Mouse (Mus musculus): ENCODE data around the gene Olfr483. TPM values are rescaled to one million over a fixed set of nuclear protein-coding genes. Genes with fewer than 3 reads are reported as not detected.

The Olfr483 gene
- polyA plus RNA-seq (2014; fragmentation: Nextera tagmentation; extraction: Ambion mirVana), result not detected in 2 replicates

DNA sequence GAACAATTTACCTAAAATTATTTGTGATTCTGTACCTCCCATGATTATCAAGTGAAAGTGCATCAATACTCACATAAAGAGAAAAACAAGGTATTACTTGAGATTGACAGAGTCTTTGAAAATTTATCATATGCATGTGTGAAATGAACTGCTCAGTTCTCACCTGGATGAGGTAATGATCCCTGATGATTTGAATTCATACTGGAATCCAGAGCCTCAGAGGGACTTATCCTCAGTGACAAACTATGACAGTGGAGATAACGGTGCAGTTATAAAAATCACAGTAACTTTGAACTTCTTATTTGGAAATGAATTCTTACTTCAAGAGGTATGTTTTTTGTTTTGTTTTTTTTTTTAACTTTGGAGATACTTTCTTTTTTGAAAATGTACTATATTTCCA is at the start of gene Olfr483:
Olfr483 (plus strand) TSS at position 301 of the 400 bp plus-strand sequence.
- 80% methylated on average over 1 of the region's 1 CpGs for WGBS
- Histone ChIP-seq H3K9me3 (ENCODE audit: low read depth, low read length) (no peaks in the 10 kb centered on the region), H3K4me3 (ENCODE audit: low read depth, low read length) (no peak within 1 kb of the TSS), H3K36me3 (ENCODE audit: insufficient read depth) (no peaks in the 10 kb centered on the region), H3K4me2 (no peak within 1 kb of the TSS), H3K9ac (no peak within 1 kb of the TSS), H3K4me1 (ENCODE audit: insufficient read depth) (no peaks in the 10 kb centered on the region), H3K27me3 (ENCODE audit: insufficient read depth, low read length) (no peaks in the 10 kb centered on the region), H3K27ac (ENCODE audit: low read depth) (no peak within 1 kb of the TSS)
- DNase-seq, result no peak
- no peak for TF ChIP-seq CTCF (IDR thresholded peaks at IDR 0.05; ENCODE audit: low read depth)
- no peak for ATAC-seq (ENCODE audit: insufficient read depth)

- Histone ChIP-seq H3K9me3 (ENCODE audit: low read depth, low read length) (no peaks in the 10 kb centered on the region), H3K27me3 (ENCODE audit: insufficient read depth, low read length) (no peaks in the 10 kb centered on the region), H3K27ac (ENCODE audit: low read depth) (no peak within 1 kb of the TSS), H3K4me3 (ENCODE audit: low read depth, low read length) (no peak within 1 kb of the TSS), H3K36me3 (ENCODE audit: insufficient read depth) (no peaks in the 10 kb centered on the region), H3K4me2 (no peak within 1 kb of the TSS), H3K9ac (no peak within 1 kb of the TSS), H3K4me1 (ENCODE audit: insufficient read depth) (no peaks in the 10 kb centered on the region)
- DNase-seq (no peak), ATAC-seq (ENCODE audit: insufficient read depth) (no peak)
- 73% methylated on average over 1 of the region's 1 CpGs for WGBS
- TF ChIP-seq CTCF (IDR thresholded peaks at IDR 0.05; ENCODE audit: low read depth), result no peak
Observed at GRCm38 (mm10) chr7:108067246-108067645, 33.4 kb upstream of the Olfr483 start, which contains the start of gene Olfr480. TSS of gene Olfr480 (minus strand) at chr7:108067346.

DNA sequence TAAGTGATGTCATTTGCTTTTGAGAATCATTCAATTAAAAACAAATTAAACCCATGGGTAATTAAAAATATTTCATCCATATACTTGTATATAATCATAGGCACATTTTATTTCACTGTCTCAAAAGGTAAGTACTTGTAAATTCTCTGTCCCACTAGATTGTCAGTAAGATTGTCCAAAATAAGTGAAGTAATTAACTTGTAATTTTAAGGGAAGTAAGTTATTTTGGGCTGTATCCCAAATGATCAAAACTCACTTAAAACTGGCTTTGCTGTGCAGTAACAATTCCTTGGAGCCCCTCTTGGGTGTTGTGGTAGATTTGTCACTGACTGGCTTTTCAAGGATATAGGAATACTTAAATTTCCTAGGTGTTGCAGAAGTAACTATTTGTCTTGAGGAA is 21.1 kb upstream of the Olfr483 start, which contains the start of gene Olfr481:
Olfr481 (plus strand) TSS at position 301 of the 400 bp plus-strand sequence.
- Histone ChIP-seq H3K27ac (ENCODE audit: low read depth) (no peak within 1 kb of the TSS), H3K9ac (no peak within 1 kb of the TSS), H3K27me3 (ENCODE audit: insufficient read depth, low read length) (no peaks in the 10 kb centered on the region), H3K36me3 (ENCODE audit: insufficient read depth) (no peaks in the 10 kb centered on the region), H3K9me3 (ENCODE audit: low read depth, low read length) (no peaks in the 10 kb centered on the region; the same call in 1 of the 2 replicates), H3K4me1 (ENCODE audit: insufficient read depth) (no peaks in the 10 kb centered on the region), H3K4me3 (ENCODE audit: low read depth, low read length) (no peak within 1 kb of the TSS), H3K4me2 (no peak within 1 kb of the TSS)
- TF ChIP-seq CTCF (IDR thresholded peaks at IDR 0.05; ENCODE audit: low read depth), result no peak
- ATAC-seq (ENCODE audit: insufficient read depth), result no peak
- no peak for DNase-seq

DNA sequence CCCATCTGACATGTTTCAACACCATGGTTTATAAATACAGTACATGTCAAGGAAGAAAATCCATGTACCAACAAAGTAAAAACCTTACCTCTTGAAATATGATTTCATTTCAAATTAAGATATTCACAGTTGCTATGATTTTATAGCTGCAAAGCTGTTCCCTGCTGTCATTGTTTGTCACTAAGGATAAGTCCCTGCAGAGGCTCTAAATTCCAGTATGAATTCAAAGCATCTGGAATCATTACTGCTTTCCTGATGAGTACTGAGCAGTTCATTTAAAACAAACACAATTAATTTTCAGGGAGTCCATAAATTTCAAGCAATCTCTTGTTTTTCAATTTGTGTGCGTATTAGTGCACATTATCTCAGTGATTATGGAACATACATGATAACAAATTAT is 3.2 kb upstream of the Olfr483 start, which contains the start of gene Olfr482:
Olfr482 (minus strand) TSS at position 101 of the 400 bp plus-strand sequence.
- ATAC-seq (ENCODE audit: insufficient read depth), result no peak
- WGBS, result 77% methylated on average over 1 of the region's 1 CpGs
- no peak within 1 kb of the TSS for H3K27ac ChIP-seq (ENCODE audit: low read depth)

DNA sequence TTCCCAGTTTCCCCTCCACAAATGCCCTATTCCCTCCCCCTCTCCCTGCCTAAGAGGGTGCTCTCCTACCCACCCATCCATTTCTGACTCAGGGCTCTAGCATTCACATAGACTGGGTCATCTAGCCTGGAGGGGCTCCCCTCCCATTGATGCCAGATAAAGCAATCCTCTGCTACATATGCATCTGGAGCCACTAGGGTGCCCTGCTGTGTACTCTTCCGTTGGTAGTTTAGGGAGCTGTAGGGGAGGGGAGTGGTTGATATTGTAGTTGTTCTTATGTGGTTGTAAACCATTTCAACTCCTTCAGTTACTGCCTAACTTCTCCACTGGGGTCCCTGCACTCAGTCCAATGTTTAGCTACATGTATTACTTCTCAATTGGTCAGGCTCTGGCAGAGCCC is 20.0 kb downstream of the Olfr483 start:
- no peak overlapping the region for H3K9ac ChIP-seq
- H3K36me3 ChIP-seq (ENCODE audit: insufficient read depth), result no peaks in the 10 kb centered on the region
- 7% methylated on average over 1 of the region's 1 CpGs for WGBS
- no peak overlapping the region for H3K27ac ChIP-seq (ENCODE audit: low read depth)
- H3K9me3 ChIP-seq (ENCODE audit: low read depth, low read length), result no peaks in the 10 kb centered on the region
- H3K4me3 ChIP-seq (ENCODE audit: low read depth, low read length), result no peak overlapping the region
- DNase-seq (no peak), ATAC-seq (ENCODE audit: insufficient read depth) (no peak)
- no peak overlapping the region for H3K4me2 ChIP-seq
- TF ChIP-seq CTCF (IDR thresholded peaks at IDR 0.05; ENCODE audit: low read depth), result no peak
- H3K27me3 ChIP-seq (ENCODE audit: insufficient read depth, low read length), result no peaks in the 10 kb centered on the region
- H3K4me1 ChIP-seq (ENCODE audit: insufficient read depth), result no peaks in the 10 kb centered on the region

More for the DNA sequence above, 3.2 kb upstream of the Olfr483 start, which contains the start of gene Olfr482:
- Histone ChIP-seq H3K9ac (no peak within 1 kb of the TSS), H3K4me3 (ENCODE audit: low read depth, low read length) (no peak within 1 kb of the TSS), H3K4me2 (no peak within 1 kb of the TSS), H3K4me1 (ENCODE audit: insufficient read depth) (no peaks in the 10 kb centered on the region), H3K9me3 (ENCODE audit: low read depth, low read length) (no peaks in the 10 kb centered on the region), H3K27me3 (ENCODE audit: insufficient read depth, low read length) (no peaks in the 10 kb centered on the region), H3K36me3 (ENCODE audit: insufficient read depth) (no peaks in the 10 kb centered on the region)
- DNase-seq, result no peak
- no peak for TF ChIP-seq CTCF (IDR thresholded peaks at IDR 0.05; ENCODE audit: low read depth)

DNA sequence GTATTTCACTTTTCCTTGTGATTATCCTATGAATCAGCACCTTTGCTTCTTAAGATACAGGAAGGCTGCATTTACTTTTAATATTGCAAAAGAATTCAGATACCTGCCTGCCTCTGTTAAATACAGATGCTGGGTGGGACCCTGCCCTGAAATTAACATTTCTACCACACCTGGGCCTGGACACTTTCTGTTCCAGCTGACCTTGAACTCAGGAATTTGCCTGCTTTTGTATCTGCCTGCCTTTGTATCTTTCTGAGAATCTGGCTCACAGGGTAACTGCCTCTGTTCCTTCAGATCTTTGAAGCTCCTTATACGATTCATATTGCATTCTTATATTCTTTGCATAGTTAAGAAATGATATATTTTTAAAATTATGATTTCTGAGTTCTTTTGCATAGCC is 20.8 kb downstream of the Olfr483 start:
- DNase-seq, result no peak
- no peaks in the 10 kb centered on the region for H3K4me1 ChIP-seq (ENCODE audit: insufficient read depth)
- H3K4me3 ChIP-seq (ENCODE audit: low read depth, low read length), result no peak overlapping the region
- no peak for TF ChIP-seq CTCF (IDR thresholded peaks at IDR 0.05; ENCODE audit: low read depth)
- WGBS, result 55% methylated on average over 1 of the region's 1 CpGs
- H3K9me3 ChIP-seq (ENCODE audit: low read depth, low read length), result no peaks in the 10 kb centered on the region
- no peak overlapping the region for H3K4me2 ChIP-seq
- H3K27ac ChIP-seq (ENCODE audit: low read depth), result no peak overlapping the region
- no peaks in the 10 kb centered on the region for H3K27me3 ChIP-seq (ENCODE audit: insufficient read depth, low read length)
- H3K36me3 ChIP-seq (ENCODE audit: insufficient read depth), result no peaks in the 10 kb centered on the region
- H3K9ac ChIP-seq, result no peak overlapping the region
- no peak for ATAC-seq (ENCODE audit: insufficient read depth)

DNA sequence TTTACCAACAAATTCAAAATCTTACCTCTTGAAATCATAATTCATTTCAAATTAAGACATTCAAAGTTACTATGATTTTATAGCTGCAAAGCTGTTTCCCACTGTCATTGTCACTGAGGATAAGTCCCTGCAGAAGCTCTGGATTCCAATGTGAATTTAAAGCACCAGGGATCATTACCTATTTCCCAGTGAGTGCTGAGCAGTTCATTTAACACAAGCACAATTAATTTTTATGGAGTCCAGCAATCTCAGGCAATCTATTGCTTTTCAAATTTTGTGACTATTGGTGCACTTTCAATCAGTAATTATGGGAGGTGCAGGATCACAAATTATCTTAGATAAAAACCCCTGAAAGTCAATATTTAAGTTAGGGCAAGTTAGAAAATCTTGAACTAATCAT is 26.7 kb downstream of the Olfr483 start, which contains the start of gene Olfr484:
Olfr484 (minus strand) TSS at position 101 of the 400 bp plus-strand sequence.
- no peak within 1 kb of the TSS for H3K27ac ChIP-seq (ENCODE audit: low read depth)
- no peaks in the 10 kb centered on the region for H3K9me3 ChIP-seq (ENCODE audit: low read depth, low read length)
- H3K9ac ChIP-seq, result no peak within 1 kb of the TSS
- DNase-seq (no peak), ATAC-seq (ENCODE audit: insufficient read depth) (no peak)
- no peaks in the 10 kb centered on the region for H3K27me3 ChIP-seq (ENCODE audit: insufficient read depth, low read length)
- no peak within 1 kb of the TSS for H3K4me2 ChIP-seq
- H3K4me3 ChIP-seq (ENCODE audit: low read depth, low read length), result no peak within 1 kb of the TSS
- no peaks in the 10 kb centered on the region for H3K36me3 ChIP-seq (ENCODE audit: insufficient read depth)
- no peak for TF ChIP-seq CTCF (IDR thresholded peaks at IDR 0.05; ENCODE audit: low read depth)
- no peaks in the 10 kb centered on the region for H3K4me1 ChIP-seq (ENCODE audit: insufficient read depth)

Other genes starting within 250 kb of the Olfr483 start
- not detected in 2 replicates for gene Olfr472, start 202.9 kb upstream of the Olfr483 start, polyA plus RNA-seq (2014; fragmentation: Nextera tagmentation; extraction: Ambion mirVana)
- not detected in 2 replicates for gene Olfr473, start 170.4 kb upstream of the Olfr483 start, polyA plus RNA-seq (2014; fragmentation: Nextera tagmentation; extraction: Ambion mirVana)
- gene Olfr474, start 146.2 kb upstream of the Olfr483 start, polyA plus RNA-seq (2014; fragmentation: Nextera tagmentation; extraction: Ambion mirVana), result not detected in 2 replicates
- gene Olfr476, start 136.0 kb upstream of the Olfr483 start, polyA plus RNA-seq (2014; fragmentation: Nextera tagmentation; extraction: Ambion mirVana), result not detected in 2 replicates
- gene Olfr477, start 114.2 kb upstream of the Olfr483 start, polyA plus RNA-seq (2014; fragmentation: Nextera tagmentation; extraction: Ambion mirVana), result not detected in 2 replicates
- not detected in 2 replicates for gene Olfr478, start 66.9 kb upstream of the Olfr483 start, polyA plus RNA-seq (2014; fragmentation: Nextera tagmentation; extraction: Ambion mirVana)
- gene Olfr479, start 50.2 kb upstream of the Olfr483 start, polyA plus RNA-seq (2014; fragmentation: Nextera tagmentation; extraction: Ambion mirVana), result not detected in 2 replicates
- gene Olfr480, start 33.5 kb upstream of the Olfr483 start, polyA plus RNA-seq (2014; fragmentation: Nextera tagmentation; extraction: Ambion mirVana), result not detected in 2 replicates
- not detected in 2 replicates for gene Olfr481, start 21.0 kb upstream of the Olfr483 start, polyA plus RNA-seq (2014; fragmentation: Nextera tagmentation; extraction: Ambion mirVana)
- gene Olfr482, start 3.3 kb upstream of the Olfr483 start, polyA plus RNA-seq (2014; fragmentation: Nextera tagmentation; extraction: Ambion mirVana), result 0.09 and 0.16 TPM in 2 replicates
- gene Olfr484, start 26.6 kb downstream of the Olfr483 start, polyA plus RNA-seq (2014; fragmentation: Nextera tagmentation; extraction: Ambion mirVana), result not detected in 2 replicates
- not detected in 2 replicates for gene Olfr485, start 59.0 kb downstream of the Olfr483 start, polyA plus RNA-seq (2014; fragmentation: Nextera tagmentation; extraction: Ambion mirVana)
- not detected in 2 replicates for gene Olfr486, start 71.9 kb downstream of the Olfr483 start, polyA plus RNA-seq (2014; fragmentation: Nextera tagmentation; extraction: Ambion mirVana)
- not detected in 2 replicates for gene Olfr487, start 113.8 kb downstream of the Olfr483 start, polyA plus RNA-seq (2014; fragmentation: Nextera tagmentation; extraction: Ambion mirVana)
- not detected in 2 replicates for gene Olfr488, start 157.5 kb downstream of the Olfr483 start, polyA plus RNA-seq (2014; fragmentation: Nextera tagmentation; extraction: Ambion mirVana)
- not detected in 2 replicates for gene Olfr490, start 188.1 kb downstream of the Olfr483 start, polyA plus RNA-seq (2014; fragmentation: Nextera tagmentation; extraction: Ambion mirVana)
- not detected in 2 replicates for gene Olfr491, start 212.6 kb downstream of the Olfr483 start, polyA plus RNA-seq (2014; fragmentation: Nextera tagmentation; extraction: Ambion mirVana)
- gene Olfr492, start 222.8 kb downstream of the Olfr483 start, polyA plus RNA-seq (2014; fragmentation: Nextera tagmentation; extraction: Ambion mirVana), result not detected in 2 replicates
- gene Olfr493, start 246.1 kb downstream of the Olfr483 start, polyA plus RNA-seq (2014; fragmentation: Nextera tagmentation; extraction: Ambion mirVana), result not detected in 2 replicates